Mouse (Mus musculus): ENCODE measurements at regions not wholly inside any gene's neighbourhood (a gene's known extent, or its start where the extent isn't known, plus 50 kb on each side); places are given as distances from the start of the nearest gene placed in this dataset.

- TF ChIP-seq CTCF (IDR thresholded peaks at IDR 0.05; ENCODE audit: insufficient read depth, low read length) = no peak
- no peak for TF ChIP-seq POLR2A (IDR thresholded peaks at IDR 0.05; ENCODE audit: borderline replicate concordance, extremely low read depth, low read depth, low read length)
These were observed 66.0 kb upstream of the Jazf1 start for GRCm38 (mm10) chr6:53134410-53134809.
